Mouse (Mus musculus): ENCODE results near the gene Brd3os. TPM values are rescaled to one million over a fixed set of nuclear protein-coding genes. Genes with fewer than 3 reads are reported as not detected.

The Brd3os gene
- total RNA-seq, 1 experiment, result 1.6 TPM

DNA sequence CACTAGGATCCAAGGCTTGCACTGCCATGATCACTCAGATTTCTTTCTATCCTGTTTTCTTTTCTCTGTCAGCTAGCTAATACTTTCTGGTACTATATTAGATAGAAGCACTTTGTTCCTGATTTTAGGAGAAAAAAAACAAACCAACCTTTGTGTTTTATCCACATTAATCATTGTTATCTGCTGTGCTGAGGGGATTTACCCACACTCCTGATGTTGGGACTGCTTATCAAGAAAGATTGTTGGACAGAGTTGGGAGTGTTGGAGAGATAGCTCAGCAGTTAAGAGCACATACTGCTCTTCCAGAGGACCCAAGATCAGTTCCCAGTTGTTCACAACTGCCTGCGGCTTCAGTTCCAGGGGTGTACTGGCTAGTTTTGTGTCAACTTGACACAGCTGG is 46.2 kb downstream of the Brd3os start:
- no peak for DNase-seq (ENCODE audit: low read depth, low spot score)
- Histone ChIP-seq H3K27ac (ENCODE audit: insufficient read depth, low read depth, low read length, poor library complexity, severe bottlenecking) (no peak overlapping the region), H3K9ac (ENCODE audit: insufficient read depth, low read depth, low read length, poor library complexity, severe bottlenecking) (no peak overlapping the region), H3K4me3 (ENCODE audit: insufficient read depth in 1 of 2, low read depth in 1 of 2, low read length in 2 of 2, poor library complexity in 1 of 2, severe bottlenecking in 1 of 2) (no peak overlapping the region), H3K9me3 (ENCODE audit: control insufficient read depth, insufficient read depth, low read depth, low read length) (no peaks in the 10 kb centered on the region), H3K4me1 (ENCODE audit: control insufficient read depth in 2 of 2, insufficient read depth in 2 of 2, low read length in 2 of 2, poor library complexity in 1 of 2) (peaks cover 2 to 9% of the 10 kb centered on the region in 2 experiments; a peak in 2 of 4 replicates), H3K36me3 (ENCODE audit: control insufficient read depth, insufficient read depth, low read length, poor library complexity, severe bottlenecking) (no peaks in the 10 kb centered on the region)
- no peak for TF ChIP-seq CHD2 (IDR thresholded peaks at IDR 0.05; ENCODE audit: low read depth, low read length)
- no peak for TF ChIP-seq HCFC1 (IDR thresholded peaks at IDR 0.05; ENCODE audit: borderline replicate concordance, insufficient read depth, low read length)
- no peak for TF ChIP-seq ZC3H11A (IDR thresholded peaks at IDR 0.05; ENCODE audit: borderline replicate concordance, low read depth, low read length)
- TF ChIP-seq ZNF384 (IDR thresholded peaks at IDR 0.05; ENCODE audit: low read depth, low read length), result no peak
- no peak for TF ChIP-seq MAFK (IDR thresholded peaks at IDR 0.05; ENCODE audit: insufficient read depth, low read depth, low read length)
- in situ Hi-C loops (cut with MboI; ENCODE audit: low sequenced_read_pairs in 2 of 2, unreplicated experiment in 2 of 2), result no loop called here

DNA sequence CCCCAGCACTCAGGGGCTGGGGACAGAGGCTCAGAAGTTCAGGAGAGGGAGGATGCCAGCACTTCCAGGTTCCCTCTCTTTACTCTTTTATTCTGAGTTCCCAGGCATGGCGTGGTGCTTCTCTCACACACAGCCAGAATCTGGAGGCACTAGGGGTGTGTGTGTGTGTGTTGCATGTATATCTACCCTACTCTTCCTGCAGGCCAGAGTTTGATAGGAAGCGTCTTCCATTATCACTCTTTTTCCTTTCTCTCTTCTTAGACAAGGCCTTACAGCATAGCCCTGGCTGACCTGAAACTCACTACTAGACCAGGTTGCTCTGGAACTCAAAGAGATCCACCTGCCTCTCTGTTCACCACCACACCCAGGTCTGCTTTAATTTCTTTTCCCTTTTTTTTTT is 48.8 kb downstream of the Brd3os start:
- in situ Hi-C loops (cut with MboI; ENCODE audit: low sequenced_read_pairs in 2 of 2, unreplicated experiment in 2 of 2), result no loop called here
- Histone ChIP-seq H3K36me3 (ENCODE audit: control insufficient read depth, insufficient read depth, low read length, poor library complexity, severe bottlenecking) (no peaks in the 10 kb centered on the region), H3K4me1 (ENCODE audit: control insufficient read depth in 2 of 2, insufficient read depth in 2 of 2, low read length in 2 of 2, poor library complexity in 1 of 2) (peaks cover 2 to 9% of the 10 kb centered on the region in 2 experiments; a peak in 2 of 4 replicates)

More for the DNA sequence above, 48.8 kb downstream of the Brd3os start:
- Histone ChIP-seq H3K27ac (ENCODE audit: insufficient read depth, low read depth, low read length, poor library complexity, severe bottlenecking) (no peak overlapping the region), H3K9me3 (ENCODE audit: control insufficient read depth, insufficient read depth, low read depth, low read length) (peaks cover 2% of the 10 kb centered on the region; the same call in 1 of the 2 replicates), H3K4me3 (ENCODE audit: insufficient read depth in 1 of 2, low read depth in 1 of 2, low read length in 2 of 2, poor library complexity in 1 of 2, severe bottlenecking in 1 of 2) (no peak overlapping the region), H3K9ac (ENCODE audit: insufficient read depth, low read depth, low read length, poor library complexity, severe bottlenecking) (no peak overlapping the region)
- TF ChIP-seq HCFC1 (IDR thresholded peaks at IDR 0.05; ENCODE audit: borderline replicate concordance, insufficient read depth, low read length) (no peak), MAFK (IDR thresholded peaks at IDR 0.05; ENCODE audit: insufficient read depth, low read depth, low read length) (no peak), ZC3H11A (IDR thresholded peaks at IDR 0.05; ENCODE audit: borderline replicate concordance, low read depth, low read length) (no peak), CHD2 (IDR thresholded peaks at IDR 0.05; ENCODE audit: low read depth, low read length) (no peak), ZNF384 (IDR thresholded peaks at IDR 0.05; ENCODE audit: low read depth, low read length) (no peak)
- no peak for DNase-seq (ENCODE audit: low read depth, low spot score)

Other genes starting within 250 kb of the Brd3os start
- 0.69 and 0.89 TPM in 2 replicates for gene Sardh, start 194.0 kb upstream of the Brd3os start, total RNA-seq (2012; rRNA removed)
- 17.4 and 21.1 TPM in 2 replicates for gene Vav2, start 15.3 kb upstream of the Brd3os start, total RNA-seq (2012; rRNA removed)
- 28.4 and 29.3 TPM in 2 replicates for gene Brd3, start 65.3 kb downstream of the Brd3os start, total RNA-seq (2012; rRNA removed)
- 103 and 106 TPM in 2 replicates for gene Wdr5, start 72.8 kb downstream of the Brd3os start, total RNA-seq (2012; rRNA removed)
- 20.9 and 21.0 TPM in 2 replicates for gene Rxra, start 234.1 kb downstream of the Brd3os start, total RNA-seq (2012; rRNA removed)